Mouse (Mus musculus) bone marrow, adult 2 months (tissue): ENCODE data around the gene Zfp560. TPM values are rescaled to one million over a fixed set of nuclear protein-coding genes. Genes with fewer than 3 reads are reported as not detected.

Experiments used
- H3K27ac ChIP-seq: fragments of 200-500 bp; 2 replicates; pipeline ENCODE4 v1.5.1; 2012; ENCODE audit warnings: low read depth, mild to moderate bottlenecking, control low read depth, inconsistent platforms, low read length; ENCODE audit not compliant: control insufficient read depth, poor library complexity, insufficient read depth
- H3K4me1 ChIP-seq: fragments of 200-500 bp; 2 replicates; pipeline ENCODE4 v1.6.1; 2011; ENCODE audit warnings: low read length; ENCODE audit not compliant: control insufficient read depth, insufficient read depth
- H3K4me3 ChIP-seq: fragments of 200-500 bp; replicated peaks from 2 replicates; pipeline ENCODE3; 2011; ENCODE audit warnings: mild to moderate bottlenecking, low read depth, low read length, control low read depth; ENCODE audit not compliant: control insufficient read depth
- CTCF ChIP-seq: fragments of 200-500 bp; IDR thresholded peaks from 2 replicates; pipeline ENCODE4 v1.5.1; 2011; ENCODE audit warnings: low read length, control low read depth; ENCODE audit not compliant: control insufficient read depth, insufficient read depth
- POLR2A ChIP-seq: fragments of 200-500 bp; IDR thresholded peaks from 2 replicates; pipeline ENCODE4 v1.6.1; 2011; ENCODE audit warnings: low read depth, mild to moderate bottlenecking, control low read depth, low read length, borderline replicate concordance; ENCODE audit not compliant: control insufficient read depth
- WGBS: fragments of 180-500 bp; shearing (Covaris S2); methylation state at CpG from one replicate; pipeline ENCODE4 v1.1.7; 2018; 5-methylcytosine and 5-hydroxymethylcytosine counted together
- polyA plus RNA-seq: library from polyadenylated mRNA; stranded (reverse); fragments of >200 nt; gene quantifications from 2 replicates; pipeline ENCODE4 v1.2.4, GENCODE M21; 2011; ENCODE audit warnings: low replicate concordance; ENCODE audit not compliant: missing spikeins, insufficient read depth, insufficient read length

The Zfp560 gene
- 4.6 and 16.3 TPM in 2 replicates for polyA plus RNA-seq

DNA sequence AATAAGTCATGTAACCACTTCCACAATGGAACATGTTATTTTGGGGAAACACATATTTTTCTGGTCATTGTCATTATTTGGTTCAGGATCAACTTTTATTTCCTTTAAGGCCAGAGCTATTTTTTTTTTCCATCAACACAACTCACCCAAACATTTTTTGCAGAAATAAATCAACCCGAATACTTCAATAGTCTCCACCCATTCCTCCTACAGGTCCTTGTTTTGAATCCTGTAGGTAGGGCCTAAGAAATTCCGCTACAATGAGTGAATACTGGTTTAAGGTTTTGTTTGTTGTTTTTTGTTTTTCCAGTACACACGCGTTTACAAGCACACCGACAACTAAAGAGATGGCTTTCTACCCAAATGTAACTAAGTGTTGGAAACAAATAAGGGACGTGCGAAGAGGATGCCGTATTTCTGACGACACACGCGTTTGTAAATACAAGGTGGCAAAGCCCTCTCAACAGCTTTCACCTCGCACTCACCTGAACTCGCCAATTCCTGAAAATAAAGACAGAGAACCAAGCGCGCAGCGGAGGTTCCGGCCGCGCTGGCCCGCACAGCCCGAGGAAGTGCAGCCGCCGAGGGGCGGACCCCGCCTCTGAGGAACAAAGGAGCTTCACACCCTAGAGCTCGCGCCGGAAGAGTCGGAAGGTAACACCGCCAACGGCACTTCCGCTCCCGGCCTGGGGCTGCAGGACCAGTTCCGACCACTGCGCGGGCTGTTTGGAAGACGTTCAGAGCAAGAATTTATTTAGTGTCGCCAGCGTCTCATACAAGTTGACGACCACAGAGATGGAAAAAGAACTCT, at the start of gene Zfp560:
Gene Zfp560 (minus strand): TSS at position 646 of the 811 bp plus-strand sequence.
- peak; percentile 55 for TF ChIP-seq CTCF
- peak; percentile 80; the same call in 1 of the 2 replicates for TF ChIP-seq POLR2A
- under 1% methylated on average over 40 of the region's 40 CpGs for WGBS
- no peaks in the 10 kb centered on the region; the same call in 1 of the 2 replicates for H3K4me1 ChIP-seq
- peak within 1 kb of the TSS; percentile 35; the same call in 1 of the 2 replicates for H3K27ac ChIP-seq
- peak within 1 kb of the TSS; percentile 83 for H3K4me3 ChIP-seq

GRCm38 (mm10) chr9:20430004-20430403, 45.0 kb upstream of the Zfp560 start:
- Histone ChIP-seq H3K4me1 (no peaks in the 10 kb centered on the region), H3K4me3 (no peak overlapping the region), H3K27ac (no peak overlapping the region)
- WGBS: 80% methylated on average over 3 of the region's 3 CpGs
- no peak for TF ChIP-seq CTCF
- TF ChIP-seq POLR2A: no peak

GRCm38 (mm10) chr9:20411460-20411859, 26.5 kb upstream of the Zfp560 start:
- no peak for TF ChIP-seq CTCF
- TF ChIP-seq POLR2A: no peak
- H3K27ac ChIP-seq: no peak overlapping the region
- WGBS: 28% methylated on average over 1 of the region's 1 CpGs

DNA sequence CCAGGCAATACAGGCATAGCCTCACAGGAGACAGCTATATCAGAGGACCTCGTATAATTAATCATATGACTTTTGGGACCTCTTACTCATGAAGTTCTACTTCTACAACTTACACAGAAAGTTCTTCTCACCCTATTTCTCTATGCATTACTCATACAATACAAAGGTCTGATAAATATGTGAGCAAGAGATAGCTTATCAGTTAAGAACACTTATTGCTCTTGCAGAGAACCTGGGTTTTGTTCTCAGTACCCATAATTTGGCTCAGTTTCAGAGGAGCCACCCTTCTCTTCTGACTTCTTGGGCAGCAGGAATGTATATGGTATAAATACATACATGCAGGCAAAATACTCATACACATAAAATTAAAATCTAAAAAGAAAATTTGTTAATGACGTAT, 24.3 kb upstream of the Zfp560 start:
- H3K4me3 ChIP-seq: no peak overlapping the region
- no peak overlapping the region for H3K27ac ChIP-seq
- TF ChIP-seq CTCF (no peak), POLR2A (no peak)
- WGBS: 82% methylated on average over 2 of the region's 2 CpGs
- no peaks in the 10 kb centered on the region for H3K4me1 ChIP-seq

More at GRCm38 (mm10) chr9:20411460-20411859, 26.5 kb upstream of the Zfp560 start:
- Histone ChIP-seq H3K4me1 (no peaks in the 10 kb centered on the region), H3K4me3 (no peak overlapping the region)

DNA sequence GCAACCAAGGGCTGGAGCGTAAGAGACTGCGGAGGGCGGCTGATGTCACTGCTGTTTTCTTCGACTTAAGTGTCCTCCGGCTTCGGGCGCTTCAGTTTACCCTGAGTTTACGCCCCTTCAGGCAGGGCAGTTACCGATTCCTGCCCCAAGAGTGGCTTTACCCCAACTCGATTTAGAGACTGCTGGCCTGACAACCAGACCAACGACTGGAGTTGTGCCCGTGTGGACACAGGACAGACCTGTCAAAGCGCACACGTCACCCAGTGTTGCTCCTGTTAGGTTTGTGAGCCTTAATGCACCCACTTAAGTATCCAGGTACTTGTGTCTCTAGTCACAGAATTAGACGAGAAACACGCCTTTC, 346 bp upstream of the Zfp560 start:
- peak overlapping the region; percentile 83 for H3K4me3 ChIP-seq
- H3K4me1 ChIP-seq: no peaks in the 10 kb centered on the region; the same call in 1 of the 2 replicates
- TF ChIP-seq POLR2A (no peak), CTCF (no peak)
- no peak overlapping the region for H3K27ac ChIP-seq
- 14% methylated on average over 16 of the region's 16 CpGs for WGBS

DNA sequence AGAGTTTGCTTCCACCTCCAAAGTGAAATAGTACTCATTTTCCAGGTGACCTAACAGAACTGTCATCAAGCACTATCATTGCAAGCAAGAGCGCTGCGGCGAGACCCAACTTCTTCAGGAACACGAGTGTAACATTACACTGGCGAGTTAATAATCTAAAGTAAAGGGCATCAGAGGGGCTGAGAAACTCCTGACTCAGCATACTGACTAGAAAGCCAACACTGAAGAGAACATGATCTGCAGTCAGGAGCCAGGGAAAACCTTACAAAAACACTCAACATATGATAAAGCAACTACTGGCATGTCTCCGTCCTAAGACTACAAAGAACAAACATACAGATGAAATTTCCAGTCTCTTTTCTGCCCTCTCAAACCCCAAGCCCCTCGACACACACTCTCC, 1.3 kb downstream of the Zfp560 start:
- TF ChIP-seq CTCF: no peak
- no peak for TF ChIP-seq POLR2A
- WGBS: 81% methylated on average over 7 of the region's 7 CpGs
- no peak overlapping the region for H3K27ac ChIP-seq
- H3K4me1 ChIP-seq: no peaks in the 10 kb centered on the region; the same call in 1 of the 2 replicates
- H3K4me3 ChIP-seq: no peak overlapping the region

DNA sequence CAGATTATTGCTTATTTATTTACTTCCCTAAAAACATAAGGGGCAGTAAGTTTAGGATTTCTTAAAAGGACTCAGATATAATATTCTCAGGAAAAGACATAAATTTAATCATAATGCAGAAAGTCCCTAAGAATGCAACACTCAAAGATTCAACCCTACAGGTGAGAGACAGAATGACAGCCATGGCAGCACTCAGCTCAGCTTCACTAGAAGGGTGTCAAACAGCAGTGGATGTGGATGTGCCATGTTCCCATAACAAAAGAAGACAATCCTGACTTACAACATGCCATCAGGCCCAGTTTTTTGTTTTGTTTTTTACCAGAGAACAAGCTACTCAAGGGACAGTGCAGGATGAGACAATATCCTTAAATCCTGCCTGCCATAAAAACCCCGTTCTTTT, 10.3 kb downstream of the Zfp560 start:
- TF ChIP-seq POLR2A: no peak
- no peak for TF ChIP-seq CTCF
- H3K27ac ChIP-seq: no peak overlapping the region
- 85% methylated on average over 1 of the region's 1 CpGs for WGBS
- H3K4me1 ChIP-seq: no peaks in the 10 kb centered on the region
- H3K4me3 ChIP-seq: no peak overlapping the region

DNA sequence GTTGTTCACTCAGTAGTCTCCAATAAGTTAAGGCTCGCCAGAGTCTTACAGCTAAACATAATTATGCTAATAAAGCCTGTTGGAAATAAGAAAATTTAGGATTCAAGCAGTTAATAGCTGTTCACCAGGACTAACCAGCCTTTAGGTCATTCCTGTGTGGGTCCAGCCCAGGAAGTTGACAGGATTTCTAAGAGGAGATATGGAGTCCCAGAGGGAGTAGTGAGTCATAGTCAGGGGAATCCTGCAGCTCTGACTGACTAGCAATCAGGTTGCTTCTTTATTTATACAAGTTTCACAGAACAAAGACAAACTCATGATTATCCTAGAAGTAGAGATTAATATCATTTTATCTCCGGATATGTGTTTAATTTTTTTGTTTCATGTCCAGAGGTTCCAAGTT, 17.7 kb downstream of the Zfp560 start:
- no peaks in the 10 kb centered on the region for H3K4me1 ChIP-seq
- 83% methylated on average over 2 of the region's 2 CpGs for WGBS

More for the DNA sequence above, 17.7 kb downstream of the Zfp560 start:
- H3K4me3 ChIP-seq: no peak overlapping the region
- no peak overlapping the region for H3K27ac ChIP-seq
- no peak for TF ChIP-seq CTCF
- no peak for TF ChIP-seq POLR2A
